Mouse (Mus musculus) midbrain, embryonic 14.5 days (tissue): ENCODE measurements at regions not wholly inside any gene's neighbourhood (a gene's known extent, or its start where the extent isn't known, plus 50 kb on each side); places are given as distances from the start of the nearest gene placed in this dataset.

ENCODE experiments used
- ATAC-seq: fragments of 200-750 bp; cut with Nextera tagmentation; 2 replicates; pipeline ENCODE4 v1.8.0; 2017; ENCODE audit warnings: moderate number of reproducible peaks, moderate library complexity; ENCODE audit not compliant: low FRiP score, low TSS enrichment
- DNase-seq: peaks from one replicate; pipeline ENCODE4 v3.0.0-alpha.2; 2015
- H3K27ac ChIP-seq: fragments of 300-500 bp; sonication (generic); replicated peaks from 2 replicates; pipeline ENCODE4 v1.5.1; 2014; ENCODE audit warnings: mild to moderate bottlenecking, low read depth, low read length, moderate library complexity
- H3K27me3 ChIP-seq: fragments of 300-500 bp; sonication (generic); 2 replicates; pipeline ENCODE4 v1.6.1; 2014; ENCODE audit warnings: low read length, control low read depth, mixed read lengths; ENCODE audit not compliant: control insufficient read depth, insufficient read depth
- H3K36me3 ChIP-seq: fragments of 300-500 bp; sonication (generic); 2 replicates; pipeline ENCODE4 v1.6.1; 2014; ENCODE audit warnings: low read length, control low read depth; ENCODE audit not compliant: control insufficient read depth, insufficient read depth
- H3K4me1 ChIP-seq: fragments of 300-500 bp; sonication (generic); 2 replicates; pipeline ENCODE4 v1.6.1; 2014; ENCODE audit warnings: mild to moderate bottlenecking, antibody characterized with exemption, low read length, control low read depth; ENCODE audit not compliant: control insufficient read depth, insufficient read depth
- H3K4me2 ChIP-seq: fragments of 300-500 bp; sonication (generic); 2 replicates; pipeline ENCODE4 v1.6.1; 2014; ENCODE audit warnings: mild to moderate bottlenecking, low read length, moderate library complexity
- H3K4me3 ChIP-seq: fragments of 300-500 bp; sonication (generic); replicated peaks from 2 replicates; pipeline ENCODE4 v1.5.1; 2014; ENCODE audit warnings: low read depth, low read length
- H3K9ac ChIP-seq: fragments of 300-500 bp; sonication (generic); replicated peaks from 2 replicates; pipeline ENCODE4 v1.6.1; 2014; ENCODE audit warnings: mild to moderate bottlenecking, low read length, moderate library complexity
- H3K9me3 ChIP-seq: fragments of 300-500 bp; sonication (generic); 2 replicates; pipeline ENCODE4 v1.6.1; 2016; ENCODE audit warnings: low read length, control low read depth, mixed read lengths; ENCODE audit not compliant: control insufficient read depth
- WGBS: fragments of 180-500 bp; shearing (Covaris S2); extraction: QIAGEN DNeasy Blood & Tissue Kit; methylation state at CpG from one replicate; pipeline ENCODE4 v1.1.7; 2014; 5-methylcytosine and 5-hydroxymethylcytosine counted together

GRCm38 (mm10) chr17:16311914-16312313 is 481.1 kb upstream of the Rgmb start:
- Histone ChIP-seq H3K27me3 (no peaks in the 10 kb centered on the region), H3K4me1 (no peaks in the 10 kb centered on the region), H3K4me3 (no peak overlapping the region), H3K9ac (no peak overlapping the region), H3K27ac (no peak overlapping the region), H3K36me3 (no peaks in the 10 kb centered on the region), H3K9me3 (no peaks in the 10 kb centered on the region), H3K4me2 (no peak overlapping the region)
- WGBS, result 74% methylated on average over 3 of the region's 3 CpGs
- DNase-seq (peak; percentile 3), ATAC-seq (no peak)

GRCm38 (mm10) chr17:16311196-16311873 is 480.5 kb upstream of the Rgmb start:
- H3K9ac ChIP-seq, result no peak overlapping the region
- 68% methylated on average over 9 of the region's 9 CpGs for WGBS
- H3K27ac ChIP-seq, result no peak overlapping the region
- no peaks in the 10 kb centered on the region for H3K27me3 ChIP-seq
- H3K4me1 ChIP-seq, result no peaks in the 10 kb centered on the region
- no peaks in the 10 kb centered on the region for H3K36me3 ChIP-seq
- no peak overlapping the region for H3K4me3 ChIP-seq
- DNase-seq, result peak; percentile 61
- no peaks in the 10 kb centered on the region for H3K9me3 ChIP-seq
- ATAC-seq, result peak; percentile 69; the same call in 1 of the 2 replicates
- no peak overlapping the region for H3K4me2 ChIP-seq

- 57% methylated on average over 2 of the region's 2 CpGs for WGBS
- H3K4me2 ChIP-seq, result no peak overlapping the region
- ATAC-seq, result no peak
- H3K27me3 ChIP-seq, result no peaks in the 10 kb centered on the region
- no peak overlapping the region for H3K27ac ChIP-seq
- no peaks in the 10 kb centered on the region for H3K36me3 ChIP-seq
- DNase-seq, result no peak
- H3K4me3 ChIP-seq, result no peak overlapping the region
- no peak overlapping the region for H3K9ac ChIP-seq
- no peaks in the 10 kb centered on the region for H3K9me3 ChIP-seq
- no peaks in the 10 kb centered on the region for H3K4me1 ChIP-seq
Measured at GRCm38 (mm10) chr17:16301776-16302175, 470.9 kb upstream of the Rgmb start.

- no peak overlapping the region for H3K27ac ChIP-seq
- no peak overlapping the region for H3K4me2 ChIP-seq
- ATAC-seq (no peak), DNase-seq (no peak)
- no peaks in the 10 kb centered on the region for H3K36me3 ChIP-seq
- no peak overlapping the region for H3K4me3 ChIP-seq
- no peak overlapping the region for H3K9ac ChIP-seq
- no peaks in the 10 kb centered on the region for H3K4me1 ChIP-seq
- H3K27me3 ChIP-seq, result no peaks in the 10 kb centered on the region
- H3K9me3 ChIP-seq, result no peaks in the 10 kb centered on the region
Measured at GRCm38 (mm10) chr17:16298553-16298952, 467.7 kb upstream of the Rgmb start.
